Mouse (Mus musculus) splenic B cell, adult 2 months (primary cell): ENCODE measurements around the gene Hnf4a.

Source experiments
- DNase-seq: peaks from one replicate; pipeline ENCODE4 v3.0.0-alpha.2; 2011; ENCODE audit warnings: low read depth, low spot score
- H3K27me3 ChIP-seq: 2 replicates; pipeline ENCODE4 v1.6.1; 2012; ENCODE audit warnings: mild to moderate bottlenecking, low read length, moderate library complexity, mixed read lengths; ENCODE audit not compliant: control insufficient read depth, poor library complexity, insufficient read depth, severe bottlenecking
- H3K36me3 ChIP-seq: 2 replicates; pipeline ENCODE4 v1.6.1; 2012; ENCODE audit warnings: mild to moderate bottlenecking, low read length, moderate library complexity, mixed read lengths; ENCODE audit not compliant: control insufficient read depth, poor library complexity, insufficient read depth, severe bottlenecking

Hnf4a gene

DNA sequence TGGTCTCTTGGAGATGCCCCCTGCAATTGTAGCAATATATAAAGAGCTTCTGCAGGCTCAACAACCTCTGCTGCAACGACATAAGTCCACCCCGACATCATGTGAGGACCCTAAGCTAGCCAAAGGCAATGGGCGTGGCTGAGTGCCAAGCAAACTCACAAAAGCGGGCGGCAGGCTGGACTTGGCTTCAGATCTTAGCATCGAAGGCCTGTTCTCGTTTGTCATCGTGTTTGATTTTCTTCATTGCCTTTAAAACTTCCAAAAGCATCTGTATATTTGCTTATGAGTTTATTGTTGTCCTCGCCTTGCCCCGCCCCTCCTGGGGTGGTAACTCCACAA is 77.4 kb downstream of the Hnf4a start:
- no peaks in the 10 kb centered on the region for H3K36me3 ChIP-seq
- DNase-seq, result no peak
- no peaks in the 10 kb centered on the region for H3K27me3 ChIP-seq

DNA sequence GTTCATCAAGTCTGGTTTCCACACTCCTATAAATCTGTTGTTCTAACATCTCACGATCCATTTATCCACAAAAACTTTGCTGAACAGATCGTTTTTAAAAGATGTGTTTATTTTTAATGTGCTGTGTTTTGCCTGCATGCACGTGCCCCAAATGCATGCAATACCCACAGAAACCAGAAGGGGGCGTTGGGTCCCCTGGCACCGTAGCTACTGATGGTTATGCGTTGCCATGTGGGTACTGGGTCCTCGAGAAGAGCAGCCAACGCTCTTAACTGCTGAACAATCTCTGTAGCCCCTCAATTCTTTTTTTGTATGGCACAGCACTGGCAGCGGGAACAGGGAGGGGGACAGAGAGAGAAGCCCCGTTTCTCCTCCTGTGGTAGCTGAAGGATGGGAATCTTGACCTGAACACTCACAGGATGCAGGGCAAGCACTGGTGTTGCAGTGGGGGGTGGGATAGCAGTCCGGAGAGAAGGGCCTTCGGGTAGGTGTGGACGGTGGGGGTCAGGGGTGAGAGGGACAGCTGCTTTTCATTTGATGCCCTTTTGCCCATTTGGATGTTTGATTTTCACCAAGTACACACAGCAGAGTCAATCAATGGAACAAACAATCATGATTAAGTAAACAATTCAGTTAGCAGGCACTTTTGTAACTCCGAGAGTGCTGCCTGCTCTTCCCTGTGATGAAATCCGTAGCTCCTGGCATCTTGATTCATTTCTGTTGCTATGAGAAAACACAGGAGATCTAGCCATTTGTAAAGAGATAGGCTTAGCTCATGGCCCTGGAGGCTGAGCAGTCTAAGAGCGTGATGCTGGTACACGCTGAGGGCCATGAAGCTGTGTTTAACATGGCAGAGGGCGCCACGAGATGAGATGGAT is 80.0 kb downstream of the Hnf4a start:
- Histone ChIP-seq H3K27me3 (no peaks in the 10 kb centered on the region), H3K36me3 (no peaks in the 10 kb centered on the region)
- DNase-seq, result peak; percentile 84

DNA sequence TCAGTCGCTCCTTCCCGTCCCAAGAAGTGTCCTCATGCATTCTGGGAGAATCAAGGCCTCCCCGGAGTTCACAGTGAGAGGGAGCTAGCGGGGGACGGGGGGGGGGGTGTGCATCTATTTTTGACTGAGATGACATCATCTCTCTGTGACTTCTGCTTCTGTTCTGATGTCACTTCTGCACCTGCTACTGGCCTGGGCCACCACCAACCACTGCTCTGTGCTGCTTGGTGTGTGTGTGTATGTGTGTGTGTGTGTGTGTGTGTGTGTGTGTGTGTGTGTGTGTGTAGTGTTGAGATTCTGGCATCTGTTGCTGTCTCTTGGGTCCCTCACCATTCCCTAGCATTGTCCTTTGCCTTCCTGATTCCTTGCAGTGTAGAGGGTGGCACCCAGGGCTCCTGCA is 80.9 kb downstream of the Hnf4a start:
- H3K36me3 ChIP-seq, result no peaks in the 10 kb centered on the region
- DNase-seq, result peak; percentile 74

DNA sequence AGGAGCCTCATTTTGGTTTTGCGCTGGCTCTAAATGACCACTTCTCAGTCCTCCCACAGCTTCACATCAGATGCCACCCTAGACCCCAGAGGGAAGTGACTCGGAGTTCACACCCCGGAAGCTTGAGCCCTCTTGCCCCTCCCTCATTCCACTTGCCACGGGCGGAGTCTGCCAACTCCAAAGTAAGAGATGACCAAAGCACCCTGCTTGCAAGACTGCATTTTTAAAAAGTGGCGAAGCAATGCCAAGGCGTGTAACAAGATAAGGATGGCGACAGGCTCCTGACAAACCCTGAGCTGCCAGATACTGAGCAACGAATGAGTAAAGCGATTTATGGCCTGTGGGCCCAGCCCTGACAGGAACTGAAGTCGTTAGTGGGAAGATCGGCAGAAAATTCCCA is 83.6 kb downstream of the Hnf4a start:
- no peaks in the 10 kb centered on the region for H3K36me3 ChIP-seq
- H3K27me3 ChIP-seq, result no peaks in the 10 kb centered on the region
- peak; percentile 36 for DNase-seq

More for the DNA sequence above, 80.9 kb downstream of the Hnf4a start:
- no peaks in the 10 kb centered on the region for H3K27me3 ChIP-seq

DNA sequence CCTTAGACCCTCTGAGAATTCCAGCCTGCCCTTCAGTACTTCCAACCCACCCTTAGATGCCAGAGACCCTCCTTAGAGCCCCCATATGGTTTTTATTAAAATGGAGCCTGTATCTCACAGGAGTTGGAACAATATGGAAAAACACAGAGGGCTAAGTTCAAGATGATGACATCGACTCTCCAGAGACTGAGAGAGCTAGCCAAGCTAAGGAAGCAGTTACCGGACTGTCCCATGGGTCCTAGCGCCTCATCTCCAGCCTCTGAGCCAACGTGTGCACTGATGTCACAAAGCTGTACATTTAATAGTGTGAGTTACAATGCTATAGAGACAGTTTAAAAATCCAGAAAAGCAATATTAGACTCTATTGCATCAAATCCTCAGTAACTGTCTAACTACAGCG is 84.4 kb downstream of the Hnf4a start:
- DNase-seq, result peak; percentile 30
- H3K27me3 ChIP-seq, result no peaks in the 10 kb centered on the region
- no peaks in the 10 kb centered on the region for H3K36me3 ChIP-seq

DNA sequence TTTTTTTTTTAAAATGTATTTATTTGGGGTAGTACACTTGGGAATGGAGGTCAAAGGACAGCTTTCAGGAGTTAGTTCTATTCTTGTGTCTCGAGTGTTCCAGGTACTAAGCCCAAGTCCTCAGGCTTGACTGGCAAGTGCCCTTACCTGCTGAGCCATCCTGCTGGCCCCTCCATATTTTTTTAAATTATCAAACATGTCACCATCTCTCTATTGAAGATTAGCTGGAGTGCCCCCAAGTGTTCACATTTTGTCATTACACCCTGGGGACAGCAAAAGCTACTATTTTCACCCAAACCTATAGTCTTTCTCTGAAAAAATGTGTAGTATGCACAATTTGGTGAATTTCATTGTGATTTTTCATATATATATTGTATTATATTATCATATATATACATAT is 85.5 kb downstream of the Hnf4a start:
- Histone ChIP-seq H3K36me3 (no peaks in the 10 kb centered on the region), H3K27me3 (no peaks in the 10 kb centered on the region)
- DNase-seq, result peak; percentile 64

DNA sequence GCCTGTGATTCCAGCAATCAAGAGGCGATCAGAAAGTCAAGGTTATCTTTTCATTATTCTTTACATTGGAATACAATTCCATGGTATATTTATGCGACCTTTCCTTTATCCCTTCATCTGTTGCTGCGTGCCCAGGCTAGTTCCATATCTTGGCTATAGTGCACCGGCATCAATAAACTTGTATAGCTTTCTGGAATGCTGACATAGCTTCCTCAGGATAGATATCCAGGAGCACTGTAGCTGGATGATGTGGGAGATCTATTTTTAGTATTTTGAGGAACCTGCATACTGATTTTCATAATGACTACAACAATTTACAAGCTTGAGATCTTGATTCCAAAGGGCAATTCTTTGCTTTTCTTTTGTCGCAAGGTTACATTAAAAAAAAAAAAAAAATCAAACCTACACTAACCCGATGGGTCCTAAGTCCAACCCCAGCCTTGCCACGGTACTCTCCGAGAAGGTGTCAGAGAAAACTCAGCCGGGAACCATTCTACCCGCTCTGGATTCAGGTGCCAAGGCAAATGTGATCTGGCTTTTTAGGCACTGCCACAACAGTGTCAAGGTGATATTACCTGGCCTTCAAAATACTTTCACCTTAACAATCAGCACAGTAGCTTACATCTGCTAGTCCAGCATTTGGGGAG is 87.2 kb downstream of the Hnf4a start:
- Histone ChIP-seq H3K27me3 (no peaks in the 10 kb centered on the region), H3K36me3 (no peaks in the 10 kb centered on the region)
- no peak for DNase-seq

DNA sequence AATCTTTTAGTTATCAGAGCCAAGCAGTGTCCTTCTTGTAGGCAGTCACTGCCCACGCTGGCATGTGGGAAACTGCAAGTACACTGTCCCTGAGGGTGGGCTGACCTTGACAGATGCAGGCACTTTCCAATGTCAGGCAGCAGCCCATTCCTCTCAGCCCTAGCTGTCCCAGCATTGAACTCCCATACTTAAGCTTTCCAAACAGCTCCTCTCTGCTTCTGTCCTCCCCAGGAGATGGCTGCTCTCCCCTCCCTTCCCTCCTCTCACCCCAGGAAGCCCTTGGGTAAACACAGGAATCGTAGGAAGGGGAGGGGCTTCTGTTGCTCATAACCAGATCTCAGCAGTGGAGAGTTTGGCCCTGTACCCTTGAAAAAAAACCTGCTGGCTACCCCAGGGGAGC is 88.5 kb downstream of the Hnf4a start:
- H3K36me3 ChIP-seq, result no peaks in the 10 kb centered on the region
- no peak for DNase-seq
- no peaks in the 10 kb centered on the region for H3K27me3 ChIP-seq

DNA sequence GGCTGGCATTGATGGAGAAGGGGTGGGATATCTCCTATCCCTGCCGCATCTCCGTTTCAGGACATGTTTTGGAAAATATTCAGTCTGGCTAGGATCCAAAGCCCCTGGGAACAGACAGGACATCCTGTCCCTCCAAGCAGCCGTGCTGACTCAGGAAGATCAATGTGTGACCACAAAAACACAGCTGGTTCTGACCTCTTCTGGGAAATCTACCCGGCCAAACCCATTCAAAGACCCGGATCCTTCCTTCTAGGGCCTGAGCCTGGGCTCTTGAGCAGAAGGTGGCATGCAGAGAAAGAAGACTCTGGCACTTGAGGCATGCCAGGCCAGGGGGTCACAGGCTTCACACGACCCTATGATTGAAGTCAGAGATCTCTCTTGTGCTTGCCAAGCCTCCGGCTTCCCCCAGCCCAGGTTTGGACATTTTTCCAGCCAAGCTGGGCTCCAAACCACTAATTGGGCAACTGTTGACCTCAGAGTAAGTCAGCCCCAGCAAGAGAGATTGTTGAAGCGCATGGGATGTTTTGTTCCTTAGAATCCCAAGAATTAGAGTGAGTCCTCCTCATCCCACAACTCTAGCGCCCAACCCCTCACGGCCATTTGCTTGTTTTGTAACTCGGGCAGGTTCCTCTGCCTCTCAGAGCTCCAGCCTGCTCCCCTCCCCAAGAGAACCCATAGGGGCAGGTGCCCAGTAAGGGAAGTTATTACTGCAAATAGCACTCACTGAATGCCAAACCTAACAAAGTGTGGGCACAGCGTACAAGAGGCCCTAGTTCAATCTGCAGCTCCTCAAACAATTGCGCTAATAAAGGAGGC is 89.7 kb downstream of the Hnf4a start:
- no peak for DNase-seq
- Histone ChIP-seq H3K36me3 (no peaks in the 10 kb centered on the region), H3K27me3 (no peaks in the 10 kb centered on the region)

DNA sequence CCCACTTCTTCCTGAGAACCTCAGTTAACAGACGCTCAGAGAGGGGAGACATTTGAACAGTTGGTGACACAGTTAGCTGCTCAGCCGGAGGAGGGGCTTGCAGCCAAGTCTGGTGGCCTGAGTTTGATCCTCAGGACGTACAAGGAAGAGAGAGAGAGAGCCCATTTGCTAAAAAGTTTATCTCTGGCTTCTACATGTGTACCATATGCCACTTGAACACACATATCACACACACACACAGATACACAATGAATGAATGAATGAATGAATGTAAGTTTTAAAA is 90.2 kb downstream of the Hnf4a start:
- no peaks in the 10 kb centered on the region for H3K36me3 ChIP-seq
- DNase-seq, result no peak
- no peaks in the 10 kb centered on the region for H3K27me3 ChIP-seq

DNA sequence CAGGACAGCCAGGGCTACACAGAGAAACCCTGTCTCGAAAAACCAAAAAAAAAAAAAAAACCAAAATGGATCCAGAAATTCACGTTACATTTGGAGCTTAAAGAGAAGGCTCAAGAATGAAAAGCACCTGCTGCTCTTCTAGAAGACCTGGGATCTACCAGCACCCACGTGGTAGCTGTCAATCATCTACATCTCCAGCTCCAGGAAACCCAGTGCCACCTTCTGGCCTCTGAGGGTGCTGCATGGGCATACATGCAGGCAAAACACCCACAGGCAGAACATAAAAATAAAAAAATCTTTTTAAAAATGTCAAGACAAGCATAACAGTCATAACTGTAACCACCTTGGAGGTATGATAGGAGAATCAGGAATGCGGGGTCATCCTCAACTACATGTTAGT is 91.1 kb downstream of the Hnf4a start:
- Histone ChIP-seq H3K27me3 (no peaks in the 10 kb centered on the region), H3K36me3 (no peaks in the 10 kb centered on the region)
- DNase-seq, result peak; percentile 88

DNA sequence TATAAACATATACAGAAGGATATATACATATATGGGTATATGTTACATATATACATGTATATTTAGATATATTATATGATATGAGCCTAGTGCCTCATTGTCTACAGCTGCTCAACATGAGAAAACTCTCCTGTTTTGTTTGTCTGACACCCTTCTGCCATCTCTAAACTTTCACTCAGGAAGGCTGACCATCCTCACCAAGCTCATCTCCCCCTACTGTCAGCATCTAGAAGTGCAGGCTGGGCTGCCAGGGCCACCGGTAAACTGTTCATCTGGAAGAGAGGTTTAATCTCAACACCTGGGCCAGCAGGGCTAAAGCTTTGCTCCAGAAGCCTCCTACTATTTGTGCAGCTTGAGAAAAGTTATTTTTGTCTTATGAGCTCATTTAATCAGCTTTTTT is 92.6 kb downstream of the Hnf4a start:
- Histone ChIP-seq H3K36me3 (no peaks in the 10 kb centered on the region), H3K27me3 (no peaks in the 10 kb centered on the region)
- DNase-seq, result peak; percentile 89

DNA sequence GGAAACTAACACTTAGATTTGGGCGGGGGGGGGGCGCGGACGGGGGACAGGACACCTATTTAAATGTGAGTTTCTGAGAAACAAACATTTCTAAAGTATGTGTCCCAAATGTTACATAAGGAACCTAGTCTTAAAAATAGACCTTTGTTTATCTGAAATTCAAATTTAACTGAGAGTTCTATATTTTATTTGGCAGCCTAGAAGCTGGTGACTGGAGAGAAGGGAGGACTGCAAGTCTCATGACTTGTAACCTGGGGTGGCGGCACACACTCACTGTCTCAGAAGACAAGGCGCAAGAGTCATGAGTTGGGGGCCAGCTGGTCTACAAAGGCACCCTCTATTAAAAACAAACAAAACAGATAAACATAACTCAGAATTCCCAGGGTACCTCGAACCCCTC is 94.5 kb downstream of the Hnf4a start:
- peak; percentile 46 for DNase-seq
- Histone ChIP-seq H3K36me3 (no peaks in the 10 kb centered on the region), H3K27me3 (no peaks in the 10 kb centered on the region)

DNA sequence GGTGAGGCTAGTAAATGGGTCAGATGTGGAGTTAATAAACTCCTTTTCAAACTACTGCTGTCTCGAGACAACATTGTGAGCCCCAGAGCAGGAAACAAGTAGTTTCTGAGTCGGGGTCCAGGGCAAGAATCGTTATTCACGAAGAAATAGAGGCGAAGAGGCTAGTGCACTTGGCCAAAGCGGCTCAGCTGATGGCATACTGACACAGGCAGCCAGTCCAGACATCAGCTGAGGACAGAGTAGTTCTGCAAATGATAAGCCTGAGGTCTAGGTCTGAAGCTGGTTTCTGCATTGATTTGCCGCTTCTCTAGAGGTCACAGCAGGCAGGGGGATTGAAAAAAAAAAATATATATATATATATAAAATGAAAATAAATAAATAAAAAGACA is 95.1 kb downstream of the Hnf4a start:
- DNase-seq, result no peak
- H3K27me3 ChIP-seq, result no peaks in the 10 kb centered on the region
- no peaks in the 10 kb centered on the region for H3K36me3 ChIP-seq
